Mouse (Mus musculus): Measurements from ENCODE around the gene Ank3. TPM values are rescaled to one million over a fixed set of nuclear protein-coding genes. Genes with fewer than 3 reads are reported as not detected.
A peak's percentile ranks its signal among the peaks of the same experiment; 100 is the strongest.
"Not testable (repeated sequence)": the region's sequence is repeated elsewhere in the genome, so short reads cannot be mapped to it uniquely, and the experiment has no call there.

Ank3 gene
- total RNA-seq, 2 experiments from 2014 or later: 84.5 to 114 TPM

DNA sequence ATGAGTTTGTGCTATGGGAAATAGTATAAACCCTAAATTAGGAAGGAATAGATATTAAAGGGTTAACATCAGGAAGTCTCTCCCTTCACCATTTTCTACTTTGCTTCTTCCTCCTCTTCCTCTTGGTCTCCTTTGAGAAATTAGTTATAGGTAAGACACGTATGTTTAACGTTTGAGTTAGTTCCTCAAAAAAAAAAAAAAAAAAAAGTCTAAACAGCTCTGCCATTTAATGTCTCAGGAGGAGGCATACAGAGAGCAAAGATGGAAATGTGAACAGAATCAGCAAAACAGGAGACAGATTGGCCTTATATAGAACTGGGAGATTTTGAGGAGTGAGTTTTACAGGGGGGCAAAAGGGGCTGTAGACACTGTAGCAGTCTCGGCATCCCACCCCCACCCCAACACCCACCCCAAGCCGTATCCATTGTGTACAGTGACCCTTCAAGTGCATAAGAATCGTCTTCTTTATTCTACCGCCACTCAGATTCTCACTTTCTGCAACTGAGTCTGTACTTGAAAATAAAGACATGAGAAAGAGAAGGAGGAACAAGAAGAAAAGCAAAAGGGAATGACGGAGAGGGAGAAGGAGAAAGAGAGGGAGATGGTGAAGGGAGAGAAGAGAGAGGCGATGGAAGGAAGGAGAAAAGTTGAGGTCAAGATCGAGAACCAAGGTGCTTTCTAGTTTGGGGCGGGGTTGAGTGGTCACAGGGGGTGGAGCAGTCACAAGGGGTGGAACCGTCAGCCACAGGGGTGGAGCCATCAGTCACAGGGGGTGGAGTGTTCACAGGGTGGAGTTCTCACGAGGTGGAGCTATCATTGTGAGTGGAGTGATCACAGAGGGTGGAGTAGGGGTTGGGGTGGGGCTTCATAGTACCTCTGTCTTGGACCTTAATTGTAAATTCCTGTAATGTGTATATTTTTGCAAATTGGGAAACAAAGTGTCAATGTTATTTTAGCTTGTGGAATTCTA is 509.5 kb downstream of the Ank3 start:
- DNase-seq: no peak
- intact Hi-C loops (cut with DNase I): no loop called here

DNA sequence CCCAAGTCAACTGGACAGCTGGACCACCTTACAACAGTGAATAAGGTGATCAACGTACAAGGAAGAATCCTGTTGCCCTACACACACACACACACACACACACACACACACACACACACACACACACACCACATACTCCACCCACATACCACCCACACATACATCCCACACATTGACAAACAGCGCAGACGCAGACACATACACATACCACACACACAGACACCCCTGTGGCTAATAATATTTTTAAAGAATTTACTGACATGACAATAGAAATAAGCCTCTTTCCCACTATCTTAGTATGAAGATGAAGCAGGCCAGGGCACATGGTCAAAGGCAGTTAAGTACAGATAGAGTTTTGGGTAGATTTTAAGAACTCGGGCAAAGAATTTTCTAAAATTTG is 511.3 kb downstream of the Ank3 start:
- intact Hi-C loops (cut with DNase I): no loop called here
- DNase-seq: no peak

DNA sequence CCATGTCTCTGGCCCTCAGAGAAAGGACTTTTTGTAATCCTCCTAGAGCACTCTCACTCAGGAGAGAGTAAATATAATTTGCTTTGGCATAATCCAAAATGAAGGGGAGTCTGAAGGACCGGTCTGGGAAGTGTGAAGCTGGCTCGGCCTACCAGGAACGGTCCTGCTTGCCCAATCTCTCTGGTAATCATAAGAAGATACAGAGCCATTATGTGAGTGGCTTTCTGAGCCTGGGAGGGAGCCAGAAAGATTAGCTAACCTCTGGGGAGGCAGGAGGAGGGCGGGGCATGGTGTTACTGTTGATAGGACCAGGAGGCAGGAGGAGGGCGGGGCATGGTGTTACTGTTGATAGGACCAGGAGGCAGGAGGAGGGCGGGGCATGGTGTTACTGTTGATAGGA is 511.7 kb downstream of the Ank3 start:
- intact Hi-C loops (cut with DNase I): not testable (repeated sequence)
- peak in 1 of 2 experiments; percentile 54 for DNase-seq

DNA sequence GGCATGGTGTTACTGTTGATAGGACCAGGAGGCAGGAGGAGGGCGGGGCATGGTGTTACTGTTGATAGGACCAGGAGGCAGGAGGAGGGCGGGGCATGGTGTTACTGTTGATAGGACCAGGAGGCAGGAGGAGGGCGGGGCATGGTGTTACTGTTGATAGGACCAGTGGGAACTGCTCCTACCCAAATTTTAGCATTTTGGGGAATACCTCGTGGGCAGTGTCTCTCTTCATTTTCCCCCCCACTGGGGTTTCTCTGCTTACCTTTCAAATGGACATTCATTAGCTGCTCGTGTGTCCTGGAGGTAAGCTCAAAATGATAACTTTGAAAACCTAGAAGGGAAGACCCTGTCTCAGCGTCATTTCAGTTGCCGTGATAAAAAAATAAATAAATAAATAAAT is 512.2 kb downstream of the Ank3 start:
- intact Hi-C loops (cut with DNase I); DNase-seq: not testable (repeated sequence)

DNA sequence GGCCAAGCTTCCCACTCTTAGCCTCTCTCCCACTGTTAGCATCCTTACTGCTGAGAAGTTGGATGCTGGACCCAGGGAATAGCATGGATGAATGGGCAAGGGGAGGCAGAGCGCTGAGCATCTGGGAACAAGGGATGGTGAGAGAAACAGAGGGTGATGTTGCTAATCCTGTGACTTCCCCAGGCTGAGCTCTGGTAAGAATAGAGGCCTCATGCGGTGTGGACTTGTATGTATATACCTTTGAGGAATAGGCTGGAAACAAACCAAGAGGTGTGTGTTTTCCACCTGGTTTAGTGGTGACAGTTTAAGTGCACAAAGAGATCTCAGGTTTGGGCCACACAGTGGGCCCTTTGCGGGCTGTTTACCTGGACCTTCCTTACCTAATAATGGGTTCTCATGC is 517.0 kb downstream of the Ank3 start:
- intact Hi-C loops (cut with DNase I): loop anchor here (5.0 kb wide), 1 partner anchor 42 kb away; no protein-coding TSS in a partner anchor
- DNase-seq: no peak

DNA sequence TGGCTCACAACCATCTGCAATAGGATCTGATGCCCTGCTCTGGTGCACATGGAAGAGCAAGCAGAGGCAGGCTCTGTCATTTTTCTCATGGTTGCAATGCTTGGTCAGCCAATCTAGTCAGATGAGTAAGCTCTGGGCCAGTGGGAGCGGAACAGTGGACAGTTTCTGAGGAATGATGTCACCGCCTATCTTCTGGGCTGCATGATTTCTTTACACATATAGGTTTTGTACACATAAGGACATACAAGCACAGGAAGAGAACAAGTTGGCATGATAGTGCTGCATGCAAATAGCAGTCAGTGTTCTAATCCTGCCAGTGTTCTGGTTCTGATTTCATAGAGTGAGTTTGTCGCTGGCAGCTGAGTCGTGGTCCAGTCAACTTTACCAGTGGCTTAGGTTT is 517.6 kb downstream of the Ank3 start:
- intact Hi-C loops (cut with DNase I): loop anchor here (5.0 kb wide), 1 partner anchor 41 kb away; no protein-coding TSS in a partner anchor
- no peak for DNase-seq

- peak in 1 of 2 experiments; percentile 58 for DNase-seq
- intact Hi-C loops (cut with DNase I): loop anchor here (5.0 kb wide), 1 partner anchor 40 kb away; no protein-coding TSS in a partner anchor
Measured at GRCm38 (mm10) chr10:69916689-69917435, 518.3 kb downstream of the Ank3 start.

DNA sequence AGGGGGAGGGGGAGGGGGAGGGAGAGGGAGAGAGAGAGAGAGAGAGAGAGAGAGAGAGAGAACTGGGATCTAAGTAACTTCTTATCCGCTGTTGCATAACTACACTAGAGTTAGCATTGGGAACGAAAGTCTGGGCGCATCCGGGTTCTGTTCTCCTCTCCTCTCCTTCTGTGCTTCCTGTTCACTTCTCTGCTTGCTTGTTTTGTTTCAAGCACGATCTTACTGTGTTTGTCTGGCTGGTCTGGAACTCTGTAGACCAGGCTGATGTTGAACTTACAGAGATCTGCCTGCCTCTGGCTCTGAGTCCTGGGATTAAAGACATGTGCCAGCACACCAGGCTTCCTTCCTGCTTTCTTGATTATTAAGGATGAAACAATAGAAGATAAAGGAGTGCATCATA is 519.1 kb downstream of the Ank3 start:
- DNase-seq: no peak
- intact Hi-C loops (cut with DNase I): loop anchor here (5.0 kb wide), 1 partner anchor 40 kb away; no protein-coding TSS in a partner anchor

DNA sequence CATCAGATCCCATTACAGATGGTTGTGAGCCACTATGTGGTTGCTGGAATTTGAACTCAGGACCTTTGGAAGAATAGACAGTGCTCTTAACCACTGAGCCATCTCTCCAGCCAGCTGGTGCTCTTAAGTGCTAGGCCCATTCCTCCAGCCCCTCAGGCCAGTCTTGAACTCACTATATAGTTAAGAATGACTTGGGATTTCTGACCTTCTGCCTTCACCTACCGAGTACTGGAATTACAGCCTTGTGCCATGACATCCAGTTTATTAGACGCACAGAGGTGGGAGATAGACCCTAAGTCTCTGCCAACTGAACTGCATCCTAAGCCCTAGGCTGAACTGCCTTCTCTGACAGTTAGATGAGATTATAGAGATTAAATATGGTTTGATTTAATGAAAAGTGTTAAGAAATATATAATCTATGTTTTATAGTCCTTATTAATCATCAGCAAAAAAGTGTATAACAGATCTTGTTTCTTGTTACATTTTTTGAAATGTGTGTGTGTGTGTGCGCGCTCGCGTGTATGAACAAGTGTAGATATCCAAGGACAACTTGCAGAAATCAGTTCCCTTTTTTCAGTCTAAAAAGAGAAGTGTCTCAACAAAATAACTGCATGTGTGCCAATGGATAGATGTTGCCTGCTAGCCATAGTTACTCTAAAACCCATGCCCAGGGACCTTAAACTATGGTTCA is 520.0 kb downstream of the Ank3 start:
- intact Hi-C loops (cut with DNase I): loop anchor here (5.0 kb wide), 1 partner anchor 39 kb away; no protein-coding TSS in a partner anchor
- no peak for DNase-seq

DNA sequence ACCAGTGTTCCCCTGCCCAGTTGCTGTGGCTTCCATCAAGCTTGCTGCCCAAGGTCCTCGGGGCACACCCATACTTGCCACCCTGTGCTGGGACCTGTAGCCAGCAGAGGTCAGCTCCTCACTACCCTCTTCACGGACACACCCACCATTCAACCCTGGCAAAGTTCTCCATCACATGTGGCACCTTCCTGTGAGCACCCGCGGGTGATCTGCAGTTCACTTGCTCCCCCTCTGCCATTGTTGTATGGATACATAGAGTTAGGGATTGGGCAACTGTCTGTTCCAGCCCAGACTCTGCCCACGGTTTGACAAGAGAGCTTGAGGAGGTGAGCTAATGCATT is 520.5 kb downstream of the Ank3 start:
- DNase-seq: no peak
- intact Hi-C loops (cut with DNase I): loop anchor here (5.0 kb wide), 1 partner anchor 38 kb away; no protein-coding TSS in a partner anchor

DNA sequence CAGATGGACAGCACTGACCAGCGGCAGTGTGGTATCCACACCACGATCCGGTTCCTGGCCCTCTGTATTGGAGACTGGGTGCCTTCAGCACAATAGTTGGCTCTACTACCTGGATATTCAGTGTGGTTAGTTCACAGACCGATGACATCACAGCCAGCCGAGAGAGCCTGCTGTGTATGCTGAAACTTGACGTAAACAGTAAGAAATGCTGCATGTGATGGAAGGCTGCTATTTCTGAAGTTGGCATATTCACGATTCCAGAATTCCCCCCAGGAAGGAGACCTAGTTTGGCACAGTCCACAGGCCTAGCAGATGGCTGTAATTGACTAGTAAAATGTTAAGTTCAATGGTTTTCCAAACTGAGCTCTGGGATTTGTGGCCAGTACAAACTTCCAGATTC is 521.2 kb downstream of the Ank3 start:
- intact Hi-C loops (cut with DNase I): loop anchor here (5.0 kb wide), 1 partner anchor 38 kb away; no protein-coding TSS in a partner anchor
- no peak for DNase-seq

DNA sequence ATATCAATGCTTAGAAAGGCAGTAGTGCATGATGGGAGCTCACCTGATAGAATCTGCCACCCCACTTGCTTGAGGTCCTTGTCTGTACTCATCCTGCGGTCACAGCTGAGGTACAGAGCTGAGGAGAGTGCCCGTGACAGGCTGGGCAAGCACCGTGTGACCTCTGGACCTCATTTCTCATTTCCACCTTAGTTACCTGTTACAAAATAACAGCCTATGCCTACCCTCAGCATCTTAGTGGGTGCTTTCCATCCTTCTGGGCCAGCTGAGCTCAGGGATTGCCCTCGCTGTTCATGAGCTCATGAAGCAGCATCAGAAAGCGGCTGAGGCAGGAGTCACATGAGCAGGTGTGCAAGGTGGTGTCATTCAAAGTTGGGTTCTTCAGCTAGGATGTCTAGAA is 523.5 kb downstream of the Ank3 start:
- intact Hi-C loops (cut with DNase I): no loop called here

GRCm38 (mm10) chr10:69923801-69924200 is 525.2 kb downstream of the Ank3 start:
- no peak for DNase-seq
- intact Hi-C loops (cut with DNase I): no loop called here

More for the DNA sequence above, 523.5 kb downstream of the Ank3 start:
- no peak for DNase-seq

DNA sequence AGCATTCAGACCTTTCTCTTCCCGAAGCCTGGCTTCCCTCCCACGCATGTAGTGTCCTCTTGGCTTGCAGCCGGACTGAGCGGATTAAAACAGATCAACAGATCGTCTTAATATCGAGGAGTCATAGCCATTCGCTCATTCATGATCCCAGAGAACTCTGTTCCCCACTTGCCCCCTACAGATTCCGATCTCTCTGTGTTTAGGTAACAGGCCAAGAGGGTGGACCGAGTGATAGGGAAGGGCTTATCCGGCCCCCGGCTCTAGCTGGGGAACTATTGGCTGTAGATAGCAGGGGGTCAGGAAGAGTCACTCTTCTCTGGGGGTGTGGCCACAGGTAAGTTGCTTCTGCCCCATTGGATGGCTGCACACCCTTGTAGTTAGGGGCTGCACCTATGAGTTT is 525.7 kb downstream of the Ank3 start:
- intact Hi-C loops (cut with DNase I): no loop called here

GRCm38 (mm10) chr10:69924845-69925244 is 526.3 kb downstream of the Ank3 start:
- intact Hi-C loops (cut with DNase I): no loop called here
- DNase-seq: no peak

More for the DNA sequence above, 525.7 kb downstream of the Ank3 start:
- peak in 1 of 2 experiments; percentile 33 for DNase-seq

DNA sequence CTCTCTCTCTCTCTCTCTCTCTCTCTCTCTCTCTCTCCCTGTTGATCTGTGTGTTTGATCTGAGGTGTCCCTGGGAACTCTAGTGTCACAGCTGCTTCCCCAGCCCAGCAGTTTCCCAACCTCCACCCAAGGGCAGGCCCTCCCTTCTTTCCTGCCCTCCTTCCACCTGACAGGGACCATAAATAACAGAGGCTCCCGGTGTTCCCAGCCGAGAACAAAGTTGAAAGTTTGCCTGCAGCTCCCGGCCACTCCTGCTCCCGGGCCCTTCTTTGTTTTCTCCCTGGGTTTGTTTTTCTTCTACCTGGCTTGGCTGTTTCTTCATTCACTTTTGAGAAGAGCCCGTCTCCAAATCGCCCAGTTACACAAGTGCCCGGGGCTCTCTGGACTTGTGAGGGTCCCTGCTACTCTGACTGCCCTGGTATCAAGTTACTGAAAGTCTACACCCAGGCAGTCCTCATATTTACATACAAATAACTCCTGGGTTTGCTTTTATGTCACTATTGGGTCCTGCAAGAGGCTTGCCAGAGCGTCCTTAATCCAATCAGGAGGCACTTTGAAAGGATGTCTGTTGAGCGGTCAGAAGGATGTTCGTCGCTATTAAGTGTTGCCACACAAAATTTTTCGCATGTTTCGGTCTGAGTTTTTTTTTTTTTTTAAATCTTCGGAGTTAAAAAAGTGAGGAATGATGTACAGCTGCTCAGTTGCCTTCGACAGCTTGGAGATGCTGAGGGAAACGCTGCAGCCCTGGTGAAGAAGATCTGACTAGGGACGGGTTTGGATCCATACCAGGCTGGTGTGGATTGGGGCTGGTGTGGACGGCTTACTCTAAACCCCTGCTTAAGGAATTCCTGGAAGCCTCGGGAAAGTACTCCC is 526.9 kb downstream of the Ank3 start:
- intact Hi-C loops (cut with DNase I): loop anchor here (2.0 kb wide), 1 partner anchor 17 kb away; no protein-coding TSS in a partner anchor
- peak in 1 of 2 experiments; percentile 36 for DNase-seq

DNA sequence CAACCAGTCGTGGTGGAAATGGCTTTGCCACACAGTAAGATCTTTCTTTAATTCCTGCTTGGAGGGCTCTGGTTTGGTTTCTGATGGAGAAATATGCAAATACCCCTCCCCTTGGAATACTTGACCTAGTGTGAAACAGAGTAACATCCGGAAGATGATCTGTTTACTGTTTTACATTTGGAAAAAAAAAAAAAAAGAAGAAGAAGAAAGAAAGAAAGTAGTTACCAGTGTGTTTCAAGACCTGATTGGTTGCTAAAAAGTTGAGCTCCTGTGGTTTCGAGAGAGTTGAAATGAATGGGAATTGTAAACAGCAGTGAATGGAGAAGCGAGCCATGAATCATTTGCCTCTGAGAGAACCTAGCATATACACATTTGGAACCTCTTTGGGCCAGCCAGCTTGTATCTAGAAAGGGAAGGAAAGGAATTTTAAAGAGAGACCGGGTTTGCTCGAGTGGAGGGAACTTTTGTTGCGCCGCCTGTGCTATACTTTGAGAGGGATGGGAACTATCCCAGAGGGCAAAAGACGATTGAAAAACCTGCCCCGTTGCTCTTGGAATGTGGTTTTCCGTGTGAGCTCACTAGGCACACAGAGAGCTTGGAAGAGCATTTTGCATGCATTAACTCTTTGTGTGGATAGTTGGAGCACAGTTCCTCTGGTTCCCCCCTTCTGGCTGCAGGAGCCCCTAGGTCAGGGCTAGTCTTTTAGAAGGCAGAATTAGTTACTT is 527.7 kb downstream of the Ank3 start:
- DNase-seq: no peak
- intact Hi-C loops (cut with DNase I): loop anchor here (2.0 kb wide), 1 partner anchor 16 kb away; no protein-coding TSS in a partner anchor

- no peak for DNase-seq
- intact Hi-C loops (cut with DNase I): loop anchor here (2.0 kb wide), 1 partner anchor 16 kb away; no protein-coding TSS in a partner anchor
Measured at GRCm38 (mm10) chr10:69927012-69927411, 528.4 kb downstream of the Ank3 start.

DNA sequence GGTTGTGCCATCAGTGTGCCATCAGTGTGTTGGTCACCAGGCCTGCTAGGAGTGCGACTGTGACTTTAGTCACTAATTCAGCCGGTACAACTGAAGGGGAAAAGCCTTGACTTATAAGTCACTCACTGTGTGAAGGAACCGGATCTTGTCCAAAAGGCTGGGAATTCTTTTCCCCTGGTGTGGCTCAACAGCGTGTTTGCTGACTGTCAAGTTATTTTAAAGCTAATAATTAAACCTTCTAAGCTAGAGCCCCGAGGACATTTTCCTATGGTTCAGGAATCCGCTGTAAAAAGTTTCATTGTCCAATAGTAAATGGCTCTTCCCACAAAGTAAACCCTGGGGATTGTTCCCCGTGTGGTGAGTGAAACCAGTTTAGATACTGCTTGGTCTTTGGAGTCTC is 529.8 kb downstream of the Ank3 start:
- intact Hi-C loops (cut with DNase I): no loop called here
- no peak for DNase-seq
